Mouse (Mus musculus): ENCODE results near the gene Egr4.

The Egr4 gene

GRCm38 (mm10) chr6:85513531-85513910 lies at the start of gene Egr4:
Egr4 (minus strand) TSS chr6:85513589.
- no peak for DNase-seq (ENCODE audit: low read depth in 1 of 2, low spot score in 2 of 2)

GRCm38 (mm10) chr6:85562374-85562773 lies 49.0 kb upstream of the Egr4 start:
- DNase-seq (ENCODE audit: low read depth in 1 of 2, low spot score in 2 of 2): no peak

- DNase-seq (ENCODE audit: low read depth in 1 of 2, low spot score in 2 of 2): no peak
These were observed 34.3 kb upstream of the Egr4 start for GRCm38 (mm10) chr6:85547642-85548041.

GRCm38 (mm10) chr6:85544251-85544881 lies 31.0 kb upstream of the Egr4 start:
- DNase-seq (ENCODE audit: low read depth in 1 of 2, low spot score in 2 of 2): no peak

GRCm38 (mm10) chr6:85543351-85544175 lies 30.2 kb upstream of the Egr4 start:
- DNase-seq (ENCODE audit: low read depth in 1 of 2, low spot score in 2 of 2): no peak

- DNase-seq (ENCODE audit: low read depth in 1 of 2, low spot score in 2 of 2): no peak
These were observed 9.4 kb upstream of the Egr4 start for GRCm38 (mm10) chr6:85522825-85523224.

GRCm38 (mm10) chr6:85522026-85522425 lies 8.6 kb upstream of the Egr4 start:
- no peak for DNase-seq (ENCODE audit: low read depth in 1 of 2, low spot score in 2 of 2)

GRCm38 (mm10) chr6:85518091-85518693 lies 4.8 kb upstream of the Egr4 start:
- DNase-seq (ENCODE audit: low read depth in 1 of 2, low spot score in 2 of 2): no peak

- no peak for DNase-seq (ENCODE audit: low read depth in 1 of 2, low spot score in 2 of 2)
These were observed 2.6 kb upstream of the Egr4 start for GRCm38 (mm10) chr6:85515941-85516340.

- no peak for DNase-seq (ENCODE audit: low read depth in 1 of 2, low spot score in 2 of 2)
These were observed 535 bp downstream of the Egr4 start for GRCm38 (mm10) chr6:85512577-85513530.

GRCm38 (mm10) chr6:85512056-85512440 lies 1.3 kb downstream of the Egr4 start:
- no peak for DNase-seq (ENCODE audit: low read depth in 1 of 2, low spot score in 2 of 2)

- no peak for DNase-seq (ENCODE audit: low read depth in 1 of 2, low spot score in 2 of 2)
These were observed 1.9 kb downstream of the Egr4 start for GRCm38 (mm10) chr6:85511286-85512055.

- no peak for DNase-seq (ENCODE audit: low read depth in 1 of 2, low spot score in 2 of 2)
These were observed 2.9 kb downstream of the Egr4 start for GRCm38 (mm10) chr6:85510476-85510875.

- DNase-seq (ENCODE audit: low read depth in 1 of 2, low spot score in 2 of 2): no peak
These were observed 4.8 kb downstream of the Egr4 start for GRCm38 (mm10) chr6:85508602-85509001.

- no peak for DNase-seq (ENCODE audit: low read depth in 1 of 2, low spot score in 2 of 2)
These were observed 8.5 kb downstream of the Egr4 start for GRCm38 (mm10) chr6:85504908-85505307.

GRCm38 (mm10) chr6:85502911-85503250 lies 10.5 kb downstream of the Egr4 start, which contains the start of gene Fbxo41:
Fbxo41 (minus strand) TSS chr6:85502994.
- no peak for DNase-seq (ENCODE audit: low read depth in 1 of 2, low spot score in 2 of 2)

GRCm38 (mm10) chr6:85502103-85502910 lies 11.1 kb downstream of the Egr4 start:
- no peak for DNase-seq (ENCODE audit: low read depth in 1 of 2, low spot score in 2 of 2)

GRCm38 (mm10) chr6:85501571-85502102 lies 11.8 kb downstream of the Egr4 start:
- DNase-seq (ENCODE audit: low read depth in 1 of 2, low spot score in 2 of 2): no peak

GRCm38 (mm10) chr6:85500416-85500815 lies 13.0 kb downstream of the Egr4 start:
- DNase-seq (ENCODE audit: low read depth in 1 of 2, low spot score in 2 of 2): no peak
